Mouse (Mus musculus) MEL (cell line): ENCODE data around the gene Rogdi. TPM values are rescaled to one million over a fixed set of nuclear protein-coding genes. Genes with fewer than 3 reads are reported as not detected.

Source experiments
- DNase-seq: peaks from one replicate; pipeline ENCODE4 v3.0.0; 2011; ENCODE audit warnings: low read depth, low spot score
- H3K27ac ChIP-seq: 2 replicates; pipeline ENCODE4 v1.5.1; 2012; ENCODE audit warnings: low read depth, mild to moderate bottlenecking, control low read depth, low read length, moderate library complexity; ENCODE audit not compliant: control insufficient read depth
- H3K27me3 ChIP-seq, 2 experiments: fragments of 150-350 bp in 1 of 2; sonication (generic) in 1 of 2; 2 replicates each; pipeline ENCODE4 v1.6.1; 2012; ENCODE audit warnings: low read length in 2 of 2, mild to moderate bottlenecking in 2 of 2, improper control_type of control experiment in 1 of 2, moderate library complexity in 1 of 2; ENCODE audit not compliant: insufficient read depth in 2 of 2, control insufficient read depth in 1 of 2
- H3K36me3 ChIP-seq, 2 experiments: 2 replicates each; pipeline ENCODE4 v1.6.1; 2012 to 2014; ENCODE audit warnings: low read length in 2 of 2, improper control_type of control experiment in 1 of 2, inconsistent platforms in 1 of 2, mild to moderate bottlenecking in 1 of 2; ENCODE audit not compliant: insufficient read depth in 2 of 2, control insufficient read depth in 1 of 2
- H3K4me1 ChIP-seq, 2 experiments: fragments of 150-350 bp in 1 of 2; sonication (generic) in 1 of 2; 2 replicates each; pipeline ENCODE4 v1.6.1; 2012; ENCODE audit warnings: low read length in 2 of 2, improper control_type of control experiment in 1 of 2, mild to moderate bottlenecking in 1 of 2; ENCODE audit not compliant: insufficient read depth in 2 of 2, control insufficient read depth in 1 of 2
- H3K4me3 ChIP-seq, 2 experiments: fragments of 150-350 bp in 1 of 2; sonication (generic) in 1 of 2; 2 replicates each; pipeline ENCODE4 v1.5.1; 2012; ENCODE audit warnings: low read depth in 2 of 2, low read length in 2 of 2, mild to moderate bottlenecking in 2 of 2, moderate library complexity in 2 of 2, control low read depth in 1 of 2, improper control_type of control experiment in 1 of 2; ENCODE audit not compliant: control insufficient read depth in 1 of 2, insufficient read depth in 1 of 2
- H3K79me2 ChIP-seq: 2 replicates; pipeline ENCODE4 v1.6.1; 2012; ENCODE audit warnings: mild to moderate bottlenecking, low read length, moderate library complexity; ENCODE audit not compliant: control insufficient read depth, poor library complexity, insufficient read depth
- H3K9ac ChIP-seq: 2 replicates; pipeline ENCODE4 v1.6.1; 2012; ENCODE audit warnings: low read depth, mild to moderate bottlenecking, control low read depth, low read length, moderate library complexity; ENCODE audit not compliant: control insufficient read depth, poor library complexity, severe bottlenecking
- H3K9me3 ChIP-seq: fragments of 150-350 bp; sonication (generic); replicated peaks from 2 replicates; pipeline ENCODE4 v1.6.1; 2012; ENCODE audit warnings: mild to moderate bottlenecking, low read length, improper control_type of control experiment, moderate library complexity; ENCODE audit not compliant: insufficient read depth
- CHD1 ChIP-seq: IDR thresholded peaks from 2 replicates; pipeline ENCODE4 v1.6.1; 2012; ENCODE audit warnings: low read depth, mild to moderate bottlenecking, inconsistent platforms, low read length, improper control_type of control experiment
- CTCF ChIP-seq, 3 experiments: IDR thresholded peaks in 2 of 3; conservative IDR thresholded peaks in 1 of 3; 2 replicates each; pipeline ENCODE4 v1.5.1; 2011 to 2012; ENCODE audit warnings: low read length in 3 of 3, low read depth in 2 of 3, mild to moderate bottlenecking in 2 of 3, improper control_type of control experiment in 1 of 3, inconsistent platforms in 1 of 3, mixed read lengths in 1 of 3, moderate library complexity in 1 of 3; ENCODE audit not compliant: control insufficient read depth in 1 of 3, insufficient read depth in 1 of 3, poor library complexity in 1 of 3, severe bottlenecking in 1 of 3
- EP300 ChIP-seq, 2 experiments: IDR thresholded peaks; 2 replicates each; pipeline ENCODE4 v1.6.1; 2011; ENCODE audit warnings: improper control_type of control experiment in 2 of 2, low read length in 2 of 2, low read depth in 1 of 2, mild to moderate bottlenecking in 1 of 2
- ETS1 ChIP-seq: IDR thresholded peaks from 2 replicates; pipeline ENCODE4 v1.6.1; 2012; ENCODE audit warnings: low read depth, mild to moderate bottlenecking, inconsistent platforms, low read length, improper control_type of control experiment, moderate library complexity
- GABPA ChIP-seq: IDR thresholded peaks from 2 replicates; pipeline ENCODE4 v1.6.1; 2012; ENCODE audit warnings: low read depth, mild to moderate bottlenecking, inconsistent platforms, low read length, improper control_type of control experiment, moderate library complexity
- GATA1 ChIP-seq: IDR thresholded peaks from 2 replicates; pipeline ENCODE4 v1.6.1; 2011; ENCODE audit warnings: low read depth, low read length, improper control_type of control experiment
- JUND ChIP-seq: IDR thresholded peaks from 2 replicates; pipeline ENCODE4 v1.6.1; 2011; ENCODE audit warnings: low read depth, mild to moderate bottlenecking, improper control_type of control experiment, low read length
- KAT2A ChIP-seq: conservative IDR thresholded peaks from 2 replicates; pipeline ENCODE4 v1.6.1; 2012; ENCODE audit warnings: low read depth, low read length, improper control_type of control experiment, inconsistent platforms
- MAX ChIP-seq: IDR thresholded peaks from 2 replicates; pipeline ENCODE4 v1.6.1; 2011; ENCODE audit warnings: low read length, improper control_type of control experiment
- MAZ ChIP-seq: IDR thresholded peaks from 2 replicates; pipeline ENCODE4 v1.6.1; 2012; ENCODE audit warnings: low read depth, mild to moderate bottlenecking, inconsistent platforms, low read length, improper control_type of control experiment
- MXI1 ChIP-seq: IDR thresholded peaks from 2 replicates; pipeline ENCODE4 v1.6.1; 2011; ENCODE audit warnings: mild to moderate bottlenecking, low read depth, low read length, improper control_type of control experiment
- MYB ChIP-seq: IDR thresholded peaks from 2 replicates; pipeline ENCODE4 v1.6.1; 2011; ENCODE audit warnings: mild to moderate bottlenecking, low read depth, low read length, improper control_type of control experiment
- NELFE ChIP-seq: IDR thresholded peaks from 2 replicates; pipeline ENCODE4 v1.6.1; 2011; ENCODE audit warnings: low read depth, low read length, improper control_type of control experiment
- POLR2A ChIP-seq, 2 experiments: IDR thresholded peaks; 2 replicates each; pipeline ENCODE4 v1.6.1; 2011 to 2012; ENCODE audit warnings: low read length in 2 of 2, mild to moderate bottlenecking in 2 of 2, control low read depth in 1 of 2, improper control_type of control experiment in 1 of 2, low read depth in 1 of 2, moderate library complexity in 1 of 2; ENCODE audit not compliant: control insufficient read depth in 1 of 2, insufficient read depth in 1 of 2, poor library complexity in 1 of 2
- POLR2AphosphoS2 ChIP-seq: IDR thresholded peaks from 2 replicates; pipeline ENCODE4 v1.6.1; 2011; ENCODE audit warnings: low read length, improper control_type of control experiment
- POLR2AphosphoS5 ChIP-seq: IDR thresholded peaks from 2 replicates; pipeline ENCODE4 v1.6.1; 2012; ENCODE audit warnings: low read depth, borderline replicate concordance, mild to moderate bottlenecking, inconsistent platforms, low read length, moderate library complexity, mixed read lengths
- RAD21 ChIP-seq: IDR thresholded peaks from 2 replicates; pipeline ENCODE4 v1.6.1; 2011; ENCODE audit warnings: mild to moderate bottlenecking, low read depth, low read length, improper control_type of control experiment
- SIN3A ChIP-seq: IDR thresholded peaks from 2 replicates; pipeline ENCODE4 v1.6.1; 2012; ENCODE audit warnings: low read length, improper control_type of control experiment, inconsistent platforms
- SMC3 ChIP-seq: IDR thresholded peaks from 2 replicates; pipeline ENCODE4 v1.6.1; 2011; ENCODE audit warnings: low read depth, low read length, improper control_type of control experiment
- TBP ChIP-seq: IDR thresholded peaks from 2 replicates; pipeline ENCODE4 v1.8.0; 2011; ENCODE audit warnings: low read depth, low read length, improper control_type of control experiment
- TCF12 ChIP-seq: IDR thresholded peaks from 2 replicates; pipeline ENCODE4 v1.6.1; 2014; ENCODE audit warnings: low read depth, mild to moderate bottlenecking, inconsistent platforms, low read length, improper control_type of control experiment, moderate library complexity
- USF1 ChIP-seq: IDR thresholded peaks from 2 replicates; pipeline ENCODE4 v1.6.1; 2014; ENCODE audit warnings: low read depth, mild to moderate bottlenecking, inconsistent platforms, low read length, improper control_type of control experiment, moderate library complexity
- USF2 ChIP-seq, 2 experiments: IDR thresholded peaks; 2 replicates each; pipeline ENCODE4 v1.6.1; 2011 to 2012; ENCODE audit warnings: improper control_type of control experiment in 2 of 2, low read length in 2 of 2, borderline replicate concordance in 1 of 2, inconsistent platforms in 1 of 2, low read depth in 1 of 2, mild to moderate bottlenecking in 1 of 2; ENCODE audit not compliant: insufficient read depth in 1 of 2
- ZC3H11A ChIP-seq: IDR thresholded peaks from 2 replicates; pipeline ENCODE4 v1.6.1; 2012; ENCODE audit warnings: low read depth, mild to moderate bottlenecking, inconsistent platforms, low read length, improper control_type of control experiment
- ZMIZ1 ChIP-seq: IDR thresholded peaks from 2 replicates; pipeline ENCODE4 v1.6.1; 2012; ENCODE audit warnings: low read depth, mild to moderate bottlenecking, inconsistent platforms, low read length, improper control_type of control experiment, moderate library complexity
- polyA plus RNA-seq, 2 experiments: library from polyadenylated mRNA; stranded (reverse) in 1 of 2; unstranded in 1 of 2; fragments of >175 nt in 1 of 2; fragments of >200 nt in 1 of 2; gene quantifications; 2 replicates each; pipeline versions ENCODE4 v1.2.1 to v1.2.4; 2012; ENCODE audit warnings: low replicate concordance in 2 of 2, low read depth in 1 of 2; ENCODE audit not compliant: insufficient read length in 2 of 2, insufficient read depth in 1 of 2, missing spikeins in 1 of 2
- total RNA-seq: library from RNA; depleted of rRNA; stranded (reverse); fragments of 300-350 nt; gene quantifications from 2 replicates; pipeline ENCODE4 v1.2.3, GENCODE M21; 2012

The Rogdi gene
- total and polyA plus RNA-seq, 3 experiments: 1.9 to 17.8 TPM; not detected in 1

- Histone ChIP-seq H3K4me1 (peaks cover 0 to 14% of the 10 kb centered on the region in 2 experiments; a peak in 2 of 4 replicates), H3K4me3 (no peak overlapping the region), H3K27ac (no peak overlapping the region), H3K79me2 (no peaks in the 10 kb centered on the region), H3K36me3 (peaks cover 0 to 9% of the 10 kb centered on the region in 2 experiments; a peak in 2 of 4 replicates), H3K27me3 (no peaks in the 10 kb centered on the region), H3K9me3 (no peaks in the 10 kb centered on the region), H3K9ac (no peak overlapping the region)
- no peak for DNase-seq
- TF ChIP-seq MXI1: no peak
- no peak for TF ChIP-seq USF2 (IDR thresholded peaks at IDR 0.05; ENCODE audit: borderline replicate concordance in 1 of 2, insufficient read depth in 1 of 2, low read depth in 1 of 2, low read length in 2 of 2)
- TF ChIP-seq CTCF (IDR thresholded peaks at IDR 0.05 in 2 of 3, conservative IDR thresholded peaks at IDR 0.05 in 1 of 3; ENCODE audit: control insufficient read depth in 1 of 3, insufficient read depth in 1 of 3, low read depth in 2 of 3, low read length in 3 of 3, poor library complexity in 1 of 3, severe bottlenecking in 1 of 3): no peak
- TF ChIP-seq ZMIZ1: no peak
- TF ChIP-seq KAT2A: no peak
- no peak for TF ChIP-seq POLR2AphosphoS2
- TF ChIP-seq TCF12: no peak
- no peak for TF ChIP-seq SMC3
- TF ChIP-seq USF1: no peak
Measured at GRCm38 (mm10) chr16:5007492-5007891, 5.9 kb downstream of the Rogdi start.

DNA sequence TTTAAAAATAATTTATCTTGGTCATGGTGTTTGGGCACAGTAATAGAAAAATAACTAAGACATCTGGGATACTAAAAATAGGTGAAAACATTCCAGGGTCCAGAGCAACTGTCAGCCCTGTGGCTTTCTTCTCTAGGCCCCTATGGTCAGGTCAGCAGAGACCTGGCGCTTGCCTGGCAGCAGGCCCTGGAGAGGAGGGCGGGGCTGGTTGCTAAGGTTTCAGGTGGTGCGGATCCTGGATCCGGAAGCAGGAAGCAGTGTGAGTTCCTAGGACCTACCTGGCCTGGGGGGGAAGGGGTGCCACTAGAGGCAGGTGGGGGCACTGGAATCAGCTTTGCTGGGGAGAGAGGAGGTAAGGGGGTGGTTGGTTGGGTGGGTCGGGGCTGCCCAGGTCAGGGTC lies 6.3 kb downstream of the Rogdi start, which contains the start of gene Smim22:
Smim22 (plus strand) TSS at position 222 of the 400 bp plus-strand sequence.
- H3K9ac ChIP-seq: no peak within 1 kb of the TSS
- H3K4me3 ChIP-seq: no peak within 1 kb of the TSS
- no peaks in the 10 kb centered on the region for H3K27me3 ChIP-seq
- H3K27ac ChIP-seq: no peak within 1 kb of the TSS
- no peaks in the 10 kb centered on the region for H3K79me2 ChIP-seq
- no peak for DNase-seq
- H3K36me3 ChIP-seq: peaks cover 0 to 9% of the 10 kb centered on the region in 2 experiments; a peak in 2 of 4 replicates
- H3K9me3 ChIP-seq: no peaks in the 10 kb centered on the region
- no peak for TF ChIP-seq CHD1
- no peak for TF ChIP-seq USF2 (IDR thresholded peaks at IDR 0.05; ENCODE audit: borderline replicate concordance in 1 of 2, insufficient read depth in 1 of 2, low read depth in 1 of 2, low read length in 2 of 2)
- no peak for TF ChIP-seq TCF12
- no peak for TF ChIP-seq JUND
- TF ChIP-seq MYB: no peak
- TF ChIP-seq MAZ: no peak
- TF ChIP-seq TBP: no peak
- no peak for TF ChIP-seq POLR2AphosphoS5
- H3K4me1 ChIP-seq: peaks cover 0 to 14% of the 10 kb centered on the region in 2 experiments; a peak in 2 of 4 replicates

DNA sequence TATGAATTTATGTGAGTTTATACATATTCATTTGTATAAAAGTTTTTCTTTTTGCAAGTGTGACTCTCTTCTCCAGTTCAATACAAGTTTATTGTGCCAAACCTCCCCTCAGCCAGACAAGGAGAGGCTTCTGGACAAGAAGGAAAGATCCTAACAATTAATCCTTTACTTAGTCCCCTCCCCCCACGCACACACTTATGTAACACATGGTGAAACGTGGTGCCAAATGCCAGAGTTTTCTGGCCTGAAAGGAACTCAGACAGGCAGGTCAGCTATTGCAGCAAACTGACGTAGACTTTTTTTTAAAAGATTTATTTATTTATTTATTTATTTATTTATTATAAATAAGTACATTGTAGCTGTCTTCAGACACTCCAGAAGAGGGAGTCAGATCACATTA lies 12.7 kb downstream of the Rogdi start:
- H3K9me3 ChIP-seq: no peaks in the 10 kb centered on the region
- H3K36me3 ChIP-seq: peaks cover 0 to 5% of the 10 kb centered on the region in 2 experiments; a peak in 2 of 4 replicates
- H3K4me1 ChIP-seq: peaks cover 0 to 3% of the 10 kb centered on the region in 2 experiments; a peak in 1 of 4 replicates
- H3K27me3 ChIP-seq: peaks cover 3 to 4% of the 10 kb centered on the region in 2 experiments; a peak in 2 of 4 replicates
- no peak overlapping the region for H3K27ac ChIP-seq
- DNase-seq: no peak
- H3K79me2 ChIP-seq: no peaks in the 10 kb centered on the region
- TF ChIP-seq ETS1: no peak
- no peak for TF ChIP-seq ZC3H11A
- no peak for TF ChIP-seq GABPA
- TF ChIP-seq KAT2A: no peak
- TF ChIP-seq SMC3: no peak
- TF ChIP-seq POLR2AphosphoS2: no peak
- TF ChIP-seq RAD21: no peak
- TF ChIP-seq GATA1: no peak
- TF ChIP-seq MAX: no peak
- TF ChIP-seq POLR2A (IDR thresholded peaks at IDR 0.05; ENCODE audit: control insufficient read depth in 1 of 2, insufficient read depth in 1 of 2, low read depth in 1 of 2, low read length in 2 of 2, poor library complexity in 1 of 2): no peak
- TF ChIP-seq NELFE: no peak
- no peak for TF ChIP-seq SIN3A
- no peak for TF ChIP-seq EP300 (IDR thresholded peaks at IDR 0.05; ENCODE audit: low read depth in 1 of 2, low read length in 2 of 2)
- no peak overlapping the region for H3K4me3 ChIP-seq
- no peak overlapping the region for H3K9ac ChIP-seq
